In genomic region chr4:116557306-116558121, GRCm38 (mm10) we compare ENCODE assay signal across 8 mouse cellular contexts. TPM values are rescaled to one million over a fixed set of nuclear protein-coding genes. Genes with fewer than 3 reads are reported as not detected.
DNase-seq lines count a peak whose midpoint lies in the region; ATAC-seq and TF ChIP-seq lines count a peak whose summit lies in the region.

Gpbp1l1 (plus strand) TSS chr4:116557658.

- peak within 1 kb of the TSS; percentile 95 for H3K27ac ChIP-seq in hindbrain, embryonic 14.5 days

- CTCF ChIA-PET in Patski (lab: Charles Lee): no interaction called here

- POLR2A ChIA-PET in Patski (lab: Charles Lee): interaction anchor here (1.3 kb wide), 1 partner anchor 215 kb away, joined by 3 read pairs; no protein-coding TSS in a partner anchor

- WGBS in hindbrain, embryonic 14.5 days: under 1% methylated on average over 78 of the region's 78 CpGs

- peak within 1 kb of the TSS; percentile 71 for H3K9ac ChIP-seq in hindbrain, embryonic 14.5 days

- peak within 1 kb of the TSS; percentile 72 for H3K4me2 ChIP-seq in hindbrain, embryonic 14.5 days (replicated peaks)

- in situ Hi-C loops in Patski (cut with MboI; ENCODE audit: low pct_unique_long_range_greater_than_20kb): no loop called here

- peaks cover 13% of the 10 kb centered on the region for H3K36me3 ChIP-seq in hindbrain, embryonic 14.5 days (replicated peaks; ENCODE audit: control insufficient read depth, insufficient read depth)

- H3K27me3 ChIP-seq in Patski: no peaks in the 10 kb centered on the region
- H3K27me3 ChIP-seq in hindbrain, embryonic 14.5 days (ENCODE audit: control insufficient read depth, insufficient read depth, low read length): no peaks in the 10 kb centered on the region

- H3K4me1 ChIP-seq in hindbrain, embryonic 14.5 days (replicated peaks; ENCODE audit: control insufficient read depth, insufficient read depth, low read length): peaks cover 21% of the 10 kb centered on the region

- H3K9me3 ChIP-seq in hindbrain, embryonic 14.5 days (ENCODE audit: control insufficient read depth, low read length): no peaks in the 10 kb centered on the region

- ATAC-seq in Patski: peak; percentile 81
- ATAC-seq in hindbrain, embryonic 14.5 days (ENCODE audit: low FRiP score): peak; percentile 95

- peak; percentile 68 for DNase-seq in Patski (ENCODE audit: low read depth, low spot score)
- peak; percentile 97 to 98 for DNase-seq in cerebellum, postnatal 14 days
- DNase-seq in frontal cortex, postnatal 25 days (ENCODE audit: low spot score in 2 of 2): peak; percentile 94 to 96
- DNase-seq in hindbrain, embryonic 14.5 days (ENCODE audit: low spot score): peak; percentile 95
- DNase-seq in layer of hippocampus, postnatal 36 days: peak; percentile 98
- DNase-seq in lung, postnatal 36 days: peak; percentile 97
- DNase-seq in retina, postnatal 1 day: peak; percentile 97
- DNase-seq in urinary bladder, adult 18-20 months (ENCODE audit: low spot score in 2 of 2): peak; percentile 94 to 96

- H3K4me3 ChIP-seq in hindbrain, embryonic 14.5 days (replicated peaks; ENCODE audit: low read length): peak within 1 kb of the TSS; percentile 64

- no peak for TF ChIP-seq CTCF in Patski (IDR thresholded peaks at IDR 0.05)

RNA-seq across cellular contexts. Expression of gene Gpbp1l1, which starts in this region (rescaled TPM):
- 43.9 TPM for polyA plus RNA-seq in Patski (2021)
- 18.9 and 21.4 TPM in 2 replicates for polyA plus RNA-seq in hindbrain, embryonic 14.5 days (2014; fragmentation: Nextera tagmentation; extraction: Ambion mirVana)
- 10 to 100 TPM; 39.6 to 43.2 TPM for total RNA-seq in layer of hippocampus, postnatal 36 days (2021)

Comparison
In these comparisons a context has a peak if more than half of its experiments do, and no peak if none do; other contexts are left out.
1. Peak in every context shown above with its lines: DNase-seq, ATAC-seq, H3K4me3 ChIP-seq and H3K27ac ChIP-seq.